Mouse (Mus musculus) forebrain, embryonic 12.5 days (tissue): ENCODE results near the gene Pdcd5. TPM values are rescaled to one million over a fixed set of nuclear protein-coding genes. Genes with fewer than 3 reads are reported as not detected.
A peak's percentile ranks its signal among the peaks of the same experiment; 100 is the strongest.

Experiments
- ATAC-seq: fragments of 200-750 bp; cut with Nextera tagmentation; 2 replicates; pipeline ENCODE4 v1.8.0; 2017; ENCODE audit warnings: moderate TSS enrichment; ENCODE audit not compliant: low FRiP score
- H3K27ac ChIP-seq: fragments of 300-500 bp; sonication (generic); 2 replicates; pipeline ENCODE4 v1.5.1; 2016; ENCODE audit warnings: mild to moderate bottlenecking
- H3K27me3 ChIP-seq: fragments of 300-500 bp; sonication (generic); 2 replicates; pipeline ENCODE4 v1.6.1; 2016; ENCODE audit warnings: mild to moderate bottlenecking
- H3K36me3 ChIP-seq: fragments of 300-500 bp; sonication (generic); replicated peaks from 2 replicates; pipeline ENCODE4 v1.6.1; 2016; ENCODE audit warnings: mild to moderate bottlenecking
- H3K4me1 ChIP-seq: fragments of 300-500 bp; sonication (generic); 2 replicates; pipeline ENCODE4 v1.6.1; 2016
- H3K4me2 ChIP-seq: fragments of 300-500 bp; sonication (generic); 2 replicates; pipeline ENCODE4 v1.6.1; 2016; ENCODE audit warnings: mild to moderate bottlenecking, moderate library complexity
- H3K4me3 ChIP-seq: fragments of 300-500 bp; sonication (generic); replicated peaks from 2 replicates; pipeline ENCODE4 v1.5.1; 2016; ENCODE audit warnings: mild to moderate bottlenecking
- H3K9ac ChIP-seq: fragments of 300-500 bp; sonication (generic); 2 replicates; pipeline ENCODE4 v1.6.1; 2016; ENCODE audit warnings: mild to moderate bottlenecking
- H3K9me3 ChIP-seq: fragments of 300-500 bp; sonication (generic); 2 replicates; pipeline ENCODE4 v1.6.1; 2016
- WGBS: fragments of 180-500 bp; shearing (Covaris S2); methylation state at CpG from one replicate; pipeline ENCODE4 v1.1.7; 2016; 5-methylcytosine and 5-hydroxymethylcytosine counted together
- polyA plus RNA-seq: library from polyadenylated mRNA; unstranded; fragments of >200 nt; fragmentation: Nextera tagmentation; extraction: Ambion mirVana; gene quantifications from 2 replicates; pipeline ENCODE4 v1.2.1, GENCODE M21; 2016

Pdcd5 gene
- polyA plus RNA-seq, 1 experiment from 2014 or later, result 265 TPM

DNA sequence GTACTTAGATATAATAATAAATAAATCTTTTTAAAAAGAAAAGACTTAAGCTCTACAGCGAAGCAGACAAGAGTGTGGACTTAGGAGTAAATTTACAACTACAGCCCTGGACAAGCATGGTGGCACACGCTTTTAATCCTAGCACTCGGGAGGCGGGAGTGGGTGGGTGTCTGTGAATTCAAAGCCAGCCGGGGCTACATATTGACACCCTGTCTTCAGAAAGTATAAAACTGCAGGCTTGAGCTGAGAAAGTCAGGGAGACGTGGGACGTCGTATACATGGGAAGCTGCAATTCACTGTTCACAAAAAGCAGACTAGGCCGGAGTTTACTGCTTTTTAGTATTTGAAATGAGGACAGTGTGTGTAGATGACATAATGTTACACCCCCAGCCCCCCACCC, 10.4 kb downstream of the Pdcd5 start:
- H3K4me3 ChIP-seq, result no peak overlapping the region

DNA sequence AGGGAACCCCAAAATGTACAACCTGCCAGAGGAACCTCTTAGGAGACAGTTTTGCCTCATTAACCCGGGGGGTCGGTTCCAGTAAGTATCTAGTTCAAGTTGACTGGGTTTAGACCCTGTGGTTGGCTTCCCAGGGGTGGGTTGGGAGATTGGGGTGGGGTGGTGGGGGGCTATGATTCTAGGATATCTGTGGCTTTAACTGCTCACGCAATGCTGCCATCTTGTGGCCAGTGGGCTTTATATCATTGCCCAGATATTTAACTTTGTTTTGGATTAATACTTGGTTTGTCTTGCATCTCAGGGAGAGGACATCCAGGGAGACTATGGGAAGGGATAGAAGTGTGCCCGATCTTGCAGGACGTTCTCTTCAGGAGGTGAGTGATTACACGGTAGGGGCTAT, 11.1 kb downstream of the Pdcd5 start:
- H3K4me1 ChIP-seq, result no peaks in the 10 kb centered on the region
- no peak for ATAC-seq
- WGBS, result 58% methylated on average over 6 of the region's 6 CpGs
- no peaks in the 10 kb centered on the region for H3K27me3 ChIP-seq
- peaks cover 64% of the 10 kb centered on the region for H3K36me3 ChIP-seq
- no peak overlapping the region for H3K4me3 ChIP-seq
- no peak overlapping the region for H3K4me2 ChIP-seq
- no peak overlapping the region for H3K9ac ChIP-seq
- H3K9me3 ChIP-seq, result no peaks in the 10 kb centered on the region
- H3K27ac ChIP-seq, result no peak overlapping the region

More for the DNA sequence above, 10.4 kb downstream of the Pdcd5 start:
- peaks cover 65% of the 10 kb centered on the region for H3K36me3 ChIP-seq
- H3K9ac ChIP-seq, result no peak overlapping the region
- no peaks in the 10 kb centered on the region for H3K4me1 ChIP-seq
- no peaks in the 10 kb centered on the region for H3K27me3 ChIP-seq
- no peak overlapping the region for H3K4me2 ChIP-seq
- no peaks in the 10 kb centered on the region for H3K9me3 ChIP-seq
- H3K27ac ChIP-seq, result no peak overlapping the region
- 95% methylated on average over 9 of the region's 9 CpGs for WGBS
- ATAC-seq, result no peak

DNA sequence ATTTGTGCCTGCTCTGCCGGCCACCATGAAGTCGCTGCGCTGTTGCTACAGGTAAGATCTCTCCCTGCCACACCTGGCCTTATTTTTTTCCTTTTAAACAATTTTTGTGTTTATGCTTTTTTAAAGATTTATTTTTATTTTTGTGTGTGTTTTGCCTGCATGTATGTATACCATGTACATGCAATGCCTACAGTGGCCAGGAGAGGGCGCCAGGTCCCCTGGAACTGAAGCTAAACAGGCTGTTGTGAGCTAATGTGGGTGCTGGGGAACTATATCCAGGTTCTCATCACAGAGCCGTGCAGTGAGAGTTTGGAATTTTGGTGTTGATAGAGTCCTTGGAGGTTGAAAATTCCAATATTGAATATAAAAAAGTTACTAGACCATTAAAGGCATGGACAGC, 18.8 kb downstream of the Pdcd5 start:
- no peak overlapping the region for H3K9ac ChIP-seq
- no peaks in the 10 kb centered on the region for H3K4me1 ChIP-seq
- H3K27me3 ChIP-seq, result no peaks in the 10 kb centered on the region
- H3K27ac ChIP-seq, result no peak overlapping the region
- WGBS, result 72% methylated on average over 5 of the region's 5 CpGs
- no peaks in the 10 kb centered on the region for H3K9me3 ChIP-seq
- no peak overlapping the region for H3K4me2 ChIP-seq
- no peak overlapping the region for H3K4me3 ChIP-seq
- peaks cover 58% of the 10 kb centered on the region for H3K36me3 ChIP-seq
- no peak for ATAC-seq

- H3K4me2 ChIP-seq, result no peak overlapping the region
- H3K4me3 ChIP-seq, result no peak overlapping the region
- ATAC-seq, result no peak
- no peaks in the 10 kb centered on the region for H3K9me3 ChIP-seq
- no peak overlapping the region for H3K27ac ChIP-seq
- no peak overlapping the region for H3K9ac ChIP-seq
- WGBS, result 98% methylated on average over 10 of the region's 10 CpGs
- H3K36me3 ChIP-seq, result peaks cover 67% of the 10 kb centered on the region
- H3K4me1 ChIP-seq, result no peaks in the 10 kb centered on the region
- H3K27me3 ChIP-seq, result no peaks in the 10 kb centered on the region
Observed at GRCm38 (mm10) chr7:35627371-35627770, 19.9 kb downstream of the Pdcd5 start.

DNA sequence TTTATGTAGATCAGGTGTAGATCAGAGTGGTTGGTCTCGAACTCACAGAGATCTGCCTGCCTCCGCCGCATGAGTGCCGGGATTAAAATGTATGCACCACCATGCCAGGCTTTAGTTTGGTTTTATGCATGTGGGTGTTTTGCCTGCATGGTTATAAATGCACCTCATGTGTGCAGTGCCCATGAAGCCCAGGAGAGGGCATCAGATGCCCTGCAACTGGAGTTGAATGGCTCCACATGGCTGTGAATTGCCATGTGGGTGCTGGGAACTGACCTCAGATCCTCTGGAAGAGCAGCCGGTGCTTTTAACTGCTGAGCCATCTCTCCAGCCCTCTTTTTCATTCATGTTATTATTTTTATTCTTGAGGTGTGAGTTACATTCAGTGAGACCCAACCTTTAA, 21.3 kb downstream of the Pdcd5 start:
- Histone ChIP-seq H3K4me2 (no peak overlapping the region), H3K36me3 (peaks cover 65% of the 10 kb centered on the region)
- 95% methylated on average over 5 of the region's 5 CpGs for WGBS

GRCm38 (mm10) chr7:35622626-35623025, 24.7 kb downstream of the Pdcd5 start:
- Histone ChIP-seq H3K9ac (no peak overlapping the region), H3K4me1 (no peaks in the 10 kb centered on the region), H3K27me3 (no peaks in the 10 kb centered on the region), H3K36me3 (peaks cover 53% of the 10 kb centered on the region), H3K9me3 (no peaks in the 10 kb centered on the region), H3K27ac (no peak overlapping the region), H3K4me2 (no peak overlapping the region), H3K4me3 (no peak overlapping the region)
- no peak for ATAC-seq
- 95% methylated on average over 10 of the region's 10 CpGs for WGBS

More for the DNA sequence above, 21.3 kb downstream of the Pdcd5 start:
- Histone ChIP-seq H3K9me3 (no peaks in the 10 kb centered on the region), H3K4me1 (no peaks in the 10 kb centered on the region), H3K9ac (no peak overlapping the region), H3K4me3 (no peak overlapping the region), H3K27me3 (no peaks in the 10 kb centered on the region), H3K27ac (no peak overlapping the region)
- ATAC-seq, result no peak

DNA sequence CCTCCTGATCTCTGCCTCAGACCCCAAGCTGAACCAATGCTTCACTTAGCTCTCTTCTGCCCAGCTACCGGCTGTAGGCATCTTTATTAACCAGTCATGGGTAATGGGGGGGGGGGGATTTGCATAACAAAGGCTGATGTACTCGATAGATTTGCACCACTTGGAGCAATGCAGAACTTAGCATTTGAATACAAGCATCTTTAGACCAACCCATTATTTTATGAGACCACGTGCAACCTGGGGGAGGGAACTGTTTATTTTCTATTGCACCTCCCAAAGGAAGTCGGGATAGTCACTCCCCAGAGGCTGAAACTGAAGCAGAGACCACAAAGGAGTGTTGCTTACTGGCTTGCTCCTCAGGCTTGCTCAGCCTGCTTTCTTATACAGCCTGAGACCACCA, 29.8 kb downstream of the Pdcd5 start:
- H3K4me3 ChIP-seq, result no peak overlapping the region
- 41% methylated on average over 4 of the region's 4 CpGs for WGBS
- no peak overlapping the region for H3K4me2 ChIP-seq
- H3K36me3 ChIP-seq, result peaks cover 66% of the 10 kb centered on the region
- H3K9ac ChIP-seq, result no peak overlapping the region
- peaks cover 3% of the 10 kb centered on the region; the same call in 1 of the 2 replicates for H3K4me1 ChIP-seq
- 0 out of 2 replicates have a peak, but pooled peaks have one; percentile 9 for ATAC-seq
- H3K27ac ChIP-seq, result no peak overlapping the region
- H3K27me3 ChIP-seq, result no peaks in the 10 kb centered on the region
- no peaks in the 10 kb centered on the region for H3K9me3 ChIP-seq

DNA sequence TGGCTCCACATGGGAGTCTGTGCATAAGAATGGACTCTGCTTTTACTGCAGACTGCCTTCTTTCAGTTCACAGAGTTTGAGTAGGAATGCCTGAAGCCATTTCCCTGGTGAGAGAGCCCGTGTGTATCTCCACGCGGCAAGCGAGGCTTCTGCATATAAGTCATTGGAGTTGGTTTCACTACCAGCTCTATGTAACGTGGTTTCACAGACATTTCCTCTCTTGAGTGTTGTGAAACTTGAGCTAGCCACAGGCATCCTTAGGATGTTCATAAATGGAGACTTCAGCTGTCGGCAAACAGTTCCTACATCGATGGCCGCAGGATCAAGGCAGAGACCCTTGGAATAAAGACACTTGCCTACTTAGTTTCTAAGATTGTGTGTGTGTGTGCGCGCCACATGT, 38.1 kb downstream of the Pdcd5 start:
- no peaks in the 10 kb centered on the region for H3K9me3 ChIP-seq
- no peaks in the 10 kb centered on the region for H3K4me1 ChIP-seq
- H3K4me3 ChIP-seq, result no peak overlapping the region
- H3K4me2 ChIP-seq, result no peak overlapping the region
- WGBS, result 96% methylated on average over 10 of the region's 10 CpGs
- no peak for ATAC-seq
- H3K27me3 ChIP-seq, result no peaks in the 10 kb centered on the region
- H3K36me3 ChIP-seq, result peaks cover 67% of the 10 kb centered on the region
- H3K27ac ChIP-seq, result no peak overlapping the region
- no peak overlapping the region for H3K9ac ChIP-seq

GRCm38 (mm10) chr7:35606816-35607215, 40.5 kb downstream of the Pdcd5 start:
- no peak overlapping the region for H3K4me2 ChIP-seq
- no peaks in the 10 kb centered on the region for H3K27me3 ChIP-seq
- no peak overlapping the region for H3K4me3 ChIP-seq
- ATAC-seq, result no peak
- no peaks in the 10 kb centered on the region for H3K4me1 ChIP-seq
- peaks cover 62% of the 10 kb centered on the region for H3K36me3 ChIP-seq
- no peak overlapping the region for H3K27ac ChIP-seq
- WGBS, result 93% methylated on average over 10 of the region's 10 CpGs
- H3K9me3 ChIP-seq, result no peaks in the 10 kb centered on the region
- H3K9ac ChIP-seq, result no peak overlapping the region

- no peak for ATAC-seq
- Histone ChIP-seq H3K36me3 (peaks cover 30% of the 10 kb centered on the region), H3K27ac (no peak overlapping the region), H3K9me3 (no peaks in the 10 kb centered on the region), H3K4me3 (no peak overlapping the region), H3K9ac (no peak overlapping the region), H3K4me1 (no peaks in the 10 kb centered on the region), H3K27me3 (no peaks in the 10 kb centered on the region), H3K4me2 (no peak overlapping the region)
- WGBS, result 96% methylated on average over 5 of the region's 5 CpGs
Observed at GRCm38 (mm10) chr7:35602766-35603165, 44.6 kb downstream of the Pdcd5 start.

- Histone ChIP-seq H3K9ac (no peak overlapping the region), H3K36me3 (peaks cover 21% of the 10 kb centered on the region), H3K27ac (no peak overlapping the region), H3K4me3 (no peak overlapping the region), H3K9me3 (no peaks in the 10 kb centered on the region), H3K27me3 (no peaks in the 10 kb centered on the region), H3K4me2 (no peak overlapping the region), H3K4me1 (no peaks in the 10 kb centered on the region)
- 97% methylated on average over 6 of the region's 6 CpGs for WGBS
- no peak for ATAC-seq
Observed at GRCm38 (mm10) chr7:35601106-35601505, 46.2 kb downstream of the Pdcd5 start.

- no peaks in the 10 kb centered on the region for H3K4me1 ChIP-seq
- 92% methylated on average over 10 of the region's 10 CpGs for WGBS
- peaks cover 19% of the 10 kb centered on the region for H3K36me3 ChIP-seq
- ATAC-seq, result no peak
- no peaks in the 10 kb centered on the region for H3K9me3 ChIP-seq
- no peak overlapping the region for H3K4me2 ChIP-seq
- no peak overlapping the region for H3K27ac ChIP-seq
- H3K9ac ChIP-seq, result no peak overlapping the region
- no peak overlapping the region for H3K4me3 ChIP-seq
- no peaks in the 10 kb centered on the region for H3K27me3 ChIP-seq
Observed at GRCm38 (mm10) chr7:35600031-35600430, 47.3 kb downstream of the Pdcd5 start.

DNA sequence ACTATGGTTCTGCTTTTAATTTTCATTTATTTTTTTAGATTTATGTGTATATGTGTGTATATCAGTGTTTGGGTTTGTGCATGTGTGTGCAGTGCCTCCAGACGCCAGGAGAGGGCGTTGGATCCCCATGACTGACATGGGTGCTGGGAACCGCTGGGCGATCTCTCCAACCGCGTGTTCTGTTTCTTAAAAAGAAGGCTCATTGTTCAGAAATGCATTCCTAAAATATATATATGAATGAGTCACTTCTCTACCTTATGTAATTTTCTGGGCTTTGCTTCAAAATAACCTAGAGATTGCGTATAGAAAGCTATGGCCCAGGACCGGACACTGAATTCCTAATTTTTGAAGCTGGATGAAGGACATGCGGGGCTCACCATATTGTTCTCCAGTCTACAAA, 47.8 kb downstream of the Pdcd5 start:
- Histone ChIP-seq H3K36me3 (peaks cover 20% of the 10 kb centered on the region), H3K27ac (no peak overlapping the region), H3K9me3 (no peaks in the 10 kb centered on the region), H3K4me3 (no peak overlapping the region), H3K4me1 (no peaks in the 10 kb centered on the region), H3K9ac (no peak overlapping the region), H3K4me2 (no peak overlapping the region), H3K27me3 (no peaks in the 10 kb centered on the region)
- 94% methylated on average over 9 of the region's 9 CpGs for WGBS
- ATAC-seq, result no peak
